In the genomic region with DNA sequence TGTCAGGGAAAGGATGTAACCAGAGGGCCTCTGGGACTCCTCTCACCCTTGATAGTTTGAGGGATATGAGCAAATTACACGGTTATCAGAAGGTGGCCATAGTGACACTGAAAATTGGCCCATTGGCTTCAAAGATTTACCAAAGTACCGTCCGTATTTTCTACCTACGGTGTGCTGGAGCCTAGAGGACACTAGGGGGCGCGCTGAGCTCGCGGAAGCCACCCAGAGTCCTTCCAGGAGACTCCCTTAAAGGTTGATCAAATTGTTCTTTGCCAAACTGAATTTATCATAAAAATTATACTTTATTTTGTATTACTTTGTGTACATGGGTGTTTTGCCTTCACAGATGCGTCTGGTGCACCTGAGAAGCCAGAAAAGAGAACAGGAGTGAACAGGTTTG, we compare ENCODE assay signal across 8 mouse cellular contexts. TPM values are rescaled to one million over a fixed set of nuclear protein-coding genes. Genes with fewer than 3 reads are reported as not detected.
DNase-seq lines count a peak whose midpoint lies in the region; ATAC-seq and TF ChIP-seq lines count a peak whose summit lies in the region.

No protein-coding gene starts in this region.

- no peaks in the 10 kb centered on the region for H3K9me3 ChIP-seq in midbrain, embryonic 14.5 days (ENCODE audit: control insufficient read depth, low read length)
- no peaks in the 10 kb centered on the region for H3K9me3 ChIP-seq in midbrain, embryonic 15.5 days
- H3K9me3 ChIP-seq in kidney, embryonic 14.5 days (ENCODE audit: control insufficient read depth, low read length): no peaks in the 10 kb centered on the region
- H3K9me3 ChIP-seq in liver, postnatal 0 days (ENCODE audit: low read length): no peaks in the 10 kb centered on the region

- H3K36me3 ChIP-seq in midbrain, embryonic 14.5 days (ENCODE audit: control insufficient read depth, insufficient read depth, low read length): no peaks in the 10 kb centered on the region
- H3K36me3 ChIP-seq in midbrain, embryonic 15.5 days (replicated peaks): no peaks in the 10 kb centered on the region
- no peaks in the 10 kb centered on the region for H3K36me3 ChIP-seq in kidney, embryonic 14.5 days (ENCODE audit: control insufficient read depth, insufficient read depth, low read length)
- H3K36me3 ChIP-seq in liver, postnatal 0 days (replicated peaks; ENCODE audit: insufficient read depth, low read length): no peaks in the 10 kb centered on the region

- no peaks in the 10 kb centered on the region for H3K27me3 ChIP-seq in midbrain, embryonic 14.5 days (ENCODE audit: control insufficient read depth, insufficient read depth, low read length)
- no peaks in the 10 kb centered on the region for H3K27me3 ChIP-seq in midbrain, embryonic 15.5 days (replicated peaks)
- no peaks in the 10 kb centered on the region for H3K27me3 ChIP-seq in kidney, embryonic 14.5 days (ENCODE audit: control insufficient read depth, insufficient read depth, low read length)
- no peaks in the 10 kb centered on the region for H3K27me3 ChIP-seq in liver, postnatal 0 days (ENCODE audit: insufficient read depth, low read length)

- WGBS in midbrain, embryonic 14.5 days: 0% methylated on average over 9 of the region's 9 CpGs
- 2% methylated on average over 9 of the region's 9 CpGs for WGBS in midbrain, embryonic 15.5 days
- WGBS in kidney, embryonic 14.5 days: 2% methylated on average over 9 of the region's 9 CpGs
- WGBS in liver, postnatal 0 days (ENCODE audit: insufficient replicate concordance): 1% methylated on average over 9 of the region's 9 CpGs

- peak; percentile 77 for TF ChIP-seq CTCF in embryonic fibroblast, embryonic 13.5 days (IDR thresholded peaks at IDR 0.05; ENCODE audit: borderline replicate concordance, insufficient read depth, low read length)
- peak; percentile 91 for TF ChIP-seq CTCF in liver, postnatal 0 days (IDR thresholded peaks at IDR 0.05; ENCODE audit: low read depth)

- no peak overlapping the region for H3K4me3 ChIP-seq in midbrain, embryonic 14.5 days (replicated peaks; ENCODE audit: low read depth, low read length)
- no peak overlapping the region for H3K4me3 ChIP-seq in midbrain, embryonic 15.5 days
- no peak overlapping the region for H3K4me3 ChIP-seq in embryonic fibroblast, embryonic 13.5 days (ENCODE audit: insufficient read depth, low read length)
- H3K4me3 ChIP-seq in kidney, embryonic 14.5 days (ENCODE audit: low read length): no peak overlapping the region
- H3K4me3 ChIP-seq in liver, postnatal 0 days (ENCODE audit: low read depth, low read length): no peak overlapping the region

- ATAC-seq in midbrain, embryonic 14.5 days (ENCODE audit: low FRiP score, low TSS enrichment): no peak
- ATAC-seq in midbrain, embryonic 15.5 days (replicated peaks): no peak
- peak; percentile 12; the same call in 1 of the 2 replicates for ATAC-seq in kidney, embryonic 14.5 days (ENCODE audit: low FRiP score, low TSS enrichment)
- ATAC-seq in liver, postnatal 0 days: peak; percentile 63
- no peak for ATAC-seq in activated CD4-positive, CD25-positive, alpha-beta regulatory T cell, adult 4 months

- H3K4me2 ChIP-seq in midbrain, embryonic 14.5 days (ENCODE audit: low read length): no peak overlapping the region
- no peak overlapping the region for H3K4me2 ChIP-seq in midbrain, embryonic 15.5 days
- H3K4me2 ChIP-seq in kidney, embryonic 14.5 days (replicated peaks; ENCODE audit: low read depth, low read length): no peak overlapping the region
- no peak overlapping the region for H3K4me2 ChIP-seq in liver, postnatal 0 days (ENCODE audit: low read depth, low read length)

- TF ChIP-seq POLR2A in embryonic fibroblast, embryonic 13.5 days (IDR thresholded peaks at IDR 0.05; ENCODE audit: low read depth, low read length): no peak

- DNase-seq in midbrain, embryonic 14.5 days: peak; percentile 86
- DNase-seq in adrenal gland, postnatal 25 days: peak; percentile 71
- peak; percentile 71 for DNase-seq in liver, postnatal 0 days
- peak; percentile 37 to 69 for DNase-seq in right cerebral cortex, postnatal 10 days (ENCODE audit: low spot score in 2 of 2)

- TF ChIP-seq EP300 in liver, postnatal 0 days (IDR thresholded peaks at IDR 0.05; ENCODE audit: low read depth): no peak

- H3K9ac ChIP-seq in midbrain, embryonic 14.5 days (replicated peaks; ENCODE audit: low read length): no peak overlapping the region
- no peak overlapping the region for H3K9ac ChIP-seq in midbrain, embryonic 15.5 days
- H3K9ac ChIP-seq in kidney, embryonic 14.5 days (ENCODE audit: low read depth, low read length): no peak overlapping the region
- H3K9ac ChIP-seq in liver, postnatal 0 days (replicated peaks): no peak overlapping the region

- no peak overlapping the region for H3K27ac ChIP-seq in midbrain, embryonic 14.5 days (replicated peaks; ENCODE audit: low read depth, low read length)
- H3K27ac ChIP-seq in midbrain, embryonic 15.5 days: no peak overlapping the region
- no peak overlapping the region for H3K27ac ChIP-seq in embryonic fibroblast, embryonic 13.5 days (ENCODE audit: insufficient read depth, low read length)
- H3K27ac ChIP-seq in kidney, embryonic 14.5 days (ENCODE audit: low read depth, low read length): no peak overlapping the region
- no peak overlapping the region for H3K27ac ChIP-seq in liver, postnatal 0 days (ENCODE audit: low read depth)

- no peaks in the 10 kb centered on the region for H3K4me1 ChIP-seq in midbrain, embryonic 14.5 days (ENCODE audit: control insufficient read depth, insufficient read depth, low read length)
- no peaks in the 10 kb centered on the region for H3K4me1 ChIP-seq in midbrain, embryonic 15.5 days
- no peaks in the 10 kb centered on the region for H3K4me1 ChIP-seq in embryonic fibroblast, embryonic 13.5 days (ENCODE audit: control insufficient read depth, insufficient read depth, low read length)
- no peaks in the 10 kb centered on the region for H3K4me1 ChIP-seq in kidney, embryonic 14.5 days (ENCODE audit: control insufficient read depth, insufficient read depth, low read length)
- H3K4me1 ChIP-seq in liver, postnatal 0 days (ENCODE audit: insufficient read depth): no peaks in the 10 kb centered on the region

RNA-seq across cellular contexts. Expression of a gene that starts 14.2 kb away (rescaled TPM):
- polyA plus RNA-seq in midbrain, embryonic 14.5 days (2014; fragmentation: Nextera tagmentation; extraction: Ambion mirVana): 0.38 TPM in 1 of 2 replicates, not detected in the other
- polyA plus RNA-seq in midbrain, embryonic 15.5 days (2015; fragmentation: Nextera tagmentation; extraction: Ambion mirVana): 0.26 and 1.6 TPM in 2 replicates
- total RNA-seq in adrenal gland, postnatal 25 days (2021): 2.3 and 14.7 TPM in 2 replicates
- not detected in 2 replicates for polyA plus RNA-seq in embryonic fibroblast, embryonic 13.5 days (2011; ENCODE audit: insufficient read length, low read depth, missing spikeins)
- 0.26 and 0.39 TPM in 2 replicates for polyA plus RNA-seq in kidney, embryonic 14.5 days (2014; fragmentation: Nextera tagmentation; extraction: Ambion mirVana)
- 621 and 683 TPM in 2 replicates for polyA plus RNA-seq in liver, postnatal 0 days (2015; fragmentation: Nextera tagmentation; extraction: Ambion mirVana)
- polyA plus RNA-seq in activated CD4-positive, CD25-positive, alpha-beta regulatory T cell, adult 4 months (2017; shearing (Covaris generic)): 10 to 100 TPM in 1 of 2 experiments, 1 to 10 TPM in 1; 7.3 to 20.1 TPM

RNA-seq across cellular contexts. Expression of a gene that starts 21.8 kb away (rescaled TPM):
- not detected in 2 replicates for polyA plus RNA-seq in midbrain, embryonic 14.5 days (2014; fragmentation: Nextera tagmentation; extraction: Ambion mirVana)
- polyA plus RNA-seq in midbrain, embryonic 15.5 days (2015; fragmentation: Nextera tagmentation; extraction: Ambion mirVana): 0.12 TPM in 1 of 2 replicates, not detected in the other
- total RNA-seq in adrenal gland, postnatal 25 days (2021): 0.30 and 0.90 TPM in 2 replicates
- polyA plus RNA-seq in embryonic fibroblast, embryonic 13.5 days (2011; ENCODE audit: insufficient read length, low read depth, missing spikeins): 0.39 TPM in 1 of 2 replicates, not detected in the other
- not detected in 2 replicates for polyA plus RNA-seq in kidney, embryonic 14.5 days (2014; fragmentation: Nextera tagmentation; extraction: Ambion mirVana)
- not detected in 2 replicates for polyA plus RNA-seq in liver, postnatal 0 days (2015; fragmentation: Nextera tagmentation; extraction: Ambion mirVana)
- polyA plus RNA-seq in activated CD4-positive, CD25-positive, alpha-beta regulatory T cell, adult 4 months (2017; shearing (Covaris generic)): under 1 TPM in 1 of 2 experiments, not detected in 1; 0.36 TPM

RNA-seq across cellular contexts. Expression of a gene that starts 32.6 kb away (rescaled TPM):
- polyA plus RNA-seq in midbrain, embryonic 14.5 days (2014; fragmentation: Nextera tagmentation; extraction: Ambion mirVana): 8.9 and 15.5 TPM in 2 replicates
- polyA plus RNA-seq in midbrain, embryonic 15.5 days (2015; fragmentation: Nextera tagmentation; extraction: Ambion mirVana): 10.8 and 13.1 TPM in 2 replicates
- 16.0 and 21.2 TPM in 2 replicates for total RNA-seq in adrenal gland, postnatal 25 days (2021)
- polyA plus RNA-seq in embryonic fibroblast, embryonic 13.5 days (2011; ENCODE audit: insufficient read length, low read depth, missing spikeins): 25.5 and 30.6 TPM in 2 replicates
- polyA plus RNA-seq in kidney, embryonic 14.5 days (2014; fragmentation: Nextera tagmentation; extraction: Ambion mirVana): 67.8 and 68.1 TPM in 2 replicates
- 19.6 and 20.6 TPM in 2 replicates for polyA plus RNA-seq in liver, postnatal 0 days (2015; fragmentation: Nextera tagmentation; extraction: Ambion mirVana)
- 10 to 100 TPM; 29.2 to 36.6 TPM for polyA plus RNA-seq in activated CD4-positive, CD25-positive, alpha-beta regulatory T cell, adult 4 months (2017; shearing (Covaris generic))

RNA-seq across cellular contexts. Expression of a gene that starts 32.8 kb away (rescaled TPM):
- 1.6 and 3.4 TPM in 2 replicates for polyA plus RNA-seq in midbrain, embryonic 14.5 days (2014; fragmentation: Nextera tagmentation; extraction: Ambion mirVana)
- polyA plus RNA-seq in midbrain, embryonic 15.5 days (2015; fragmentation: Nextera tagmentation; extraction: Ambion mirVana): 3.5 and 3.7 TPM in 2 replicates
- 15.7 and 16.6 TPM in 2 replicates for total RNA-seq in adrenal gland, postnatal 25 days (2021)
- polyA plus RNA-seq in embryonic fibroblast, embryonic 13.5 days (2011; ENCODE audit: insufficient read length, low read depth, missing spikeins): 18.6 and 22.8 TPM in 2 replicates
- polyA plus RNA-seq in kidney, embryonic 14.5 days (2014; fragmentation: Nextera tagmentation; extraction: Ambion mirVana): 10.3 and 19.1 TPM in 2 replicates
- 3.0 and 3.5 TPM in 2 replicates for polyA plus RNA-seq in liver, postnatal 0 days (2015; fragmentation: Nextera tagmentation; extraction: Ambion mirVana)
- polyA plus RNA-seq in activated CD4-positive, CD25-positive, alpha-beta regulatory T cell, adult 4 months (2017; shearing (Covaris generic)): 1 to 10 TPM; 3.7 to 5.0 TPM

RNA-seq across cellular contexts. Expression of a gene that starts 45.1 kb away (rescaled TPM):
- 2.5 and 2.8 TPM in 2 replicates for polyA plus RNA-seq in midbrain, embryonic 14.5 days (2014; fragmentation: Nextera tagmentation; extraction: Ambion mirVana)
- polyA plus RNA-seq in midbrain, embryonic 15.5 days (2015; fragmentation: Nextera tagmentation; extraction: Ambion mirVana): 2.7 and 4.0 TPM in 2 replicates
- total RNA-seq in adrenal gland, postnatal 25 days (2021): 1.6 and 1.8 TPM in 2 replicates
- polyA plus RNA-seq in embryonic fibroblast, embryonic 13.5 days (2011; ENCODE audit: insufficient read length, low read depth, missing spikeins): 0.57 and 1.8 TPM in 2 replicates
- 11.6 and 15.4 TPM in 2 replicates for polyA plus RNA-seq in kidney, embryonic 14.5 days (2014; fragmentation: Nextera tagmentation; extraction: Ambion mirVana)
- polyA plus RNA-seq in liver, postnatal 0 days (2015; fragmentation: Nextera tagmentation; extraction: Ambion mirVana): 7.5 and 7.9 TPM in 2 replicates
- polyA plus RNA-seq in activated CD4-positive, CD25-positive, alpha-beta regulatory T cell, adult 4 months (2017; shearing (Covaris generic)): 1,000 to 10,000 TPM; 1,012 to 1,237 TPM

Comparison
In these comparisons a context has a peak if more than half of its experiments do, and no peak if none do; other contexts are left out.
1. ATAC-seq: peak in kidney, embryonic 14.5 days (single experiment) and liver, postnatal 0 days (single experiment); none in midbrain, embryonic 14.5 days (single experiment), midbrain, embryonic 15.5 days (single experiment) and activated CD4-positive, CD25-positive, alpha-beta regulatory T cell, adult 4 months (single experiment).
2. RNA of a gene that starts 14.2 kb away (polyA plus RNA-seq): 621 to 683 TPM in liver, postnatal 0 days; 7.3 to 20.1 TPM in activated CD4-positive, CD25-positive, alpha-beta regulatory T cell, adult 4 months, 0.26 to 0.39 TPM in kidney, embryonic 14.5 days, 0.26 to 1.6 TPM in midbrain, embryonic 15.5 days, 0.38 TPM in midbrain, embryonic 14.5 days and not detected in embryonic fibroblast, embryonic 13.5 days; every median in the first group is over 10 times any median in the second.
3. Peak in every context shown above with its lines, with median percentiles within 50 percentile points of each other: DNase-seq.